Mouse (Mus musculus) spleen, postnatal 14 days (tissue): Measurements from ENCODE around the gene Gabarapl2.
"Not testable (repeated sequence)": the region's sequence is repeated elsewhere in the genome, so short reads cannot be mapped to it uniquely, and the experiment has no call there.

Source experiments
- DNase-seq, 2 experiments: peaks; one replicate each; pipeline ENCODE4 v3.0.0; 2021 to 2022; ENCODE audit warnings: low spot score in 2 of 2

The Gabarapl2 gene

DNA sequence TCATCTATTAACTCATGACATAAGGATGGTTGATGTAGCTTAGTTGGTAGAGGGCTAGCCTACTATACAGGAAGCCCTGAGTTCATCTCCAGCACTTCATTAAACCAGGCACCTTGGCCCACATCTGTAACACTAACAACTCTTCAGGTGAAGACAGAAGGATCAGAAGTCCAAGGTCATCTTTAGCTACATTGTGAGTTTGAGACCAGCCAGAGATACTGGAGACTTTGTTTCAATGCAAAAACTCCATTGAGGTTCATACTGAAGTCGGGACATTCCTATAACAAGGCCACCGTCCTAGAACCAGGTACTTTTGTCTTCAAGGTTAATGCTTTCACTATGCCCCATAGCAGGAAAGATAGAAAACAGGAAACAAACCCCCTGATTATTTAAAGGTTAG, 6.3 kb upstream of the Gabarapl2 start:
- DNase-seq = no peak

DNA sequence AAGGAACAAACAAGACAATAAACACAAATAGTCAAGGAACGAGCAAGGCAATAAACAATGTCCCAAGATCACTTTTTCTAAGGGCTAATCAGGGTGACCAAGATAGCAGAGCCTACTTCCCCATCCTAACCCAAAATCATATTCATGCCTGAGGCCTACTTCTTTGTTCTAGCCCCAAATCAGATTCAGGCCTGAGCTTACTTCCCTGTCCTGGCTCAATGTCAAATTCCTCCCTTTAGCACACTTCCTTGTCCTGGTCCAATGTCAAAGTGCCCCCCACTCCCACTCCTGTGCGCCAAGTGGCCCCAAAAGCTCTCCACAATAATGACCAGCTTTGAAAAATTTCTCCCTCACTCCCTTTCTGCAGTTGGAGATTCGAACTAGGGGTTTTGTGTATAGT, 3.3 kb upstream of the Gabarapl2 start:
- DNase-seq = no peak

- not testable (repeated sequence) for DNase-seq
Observed at GRCm38 (mm10) chr8:111938076-111938985, 2.2 kb upstream of the Gabarapl2 start.

DNA sequence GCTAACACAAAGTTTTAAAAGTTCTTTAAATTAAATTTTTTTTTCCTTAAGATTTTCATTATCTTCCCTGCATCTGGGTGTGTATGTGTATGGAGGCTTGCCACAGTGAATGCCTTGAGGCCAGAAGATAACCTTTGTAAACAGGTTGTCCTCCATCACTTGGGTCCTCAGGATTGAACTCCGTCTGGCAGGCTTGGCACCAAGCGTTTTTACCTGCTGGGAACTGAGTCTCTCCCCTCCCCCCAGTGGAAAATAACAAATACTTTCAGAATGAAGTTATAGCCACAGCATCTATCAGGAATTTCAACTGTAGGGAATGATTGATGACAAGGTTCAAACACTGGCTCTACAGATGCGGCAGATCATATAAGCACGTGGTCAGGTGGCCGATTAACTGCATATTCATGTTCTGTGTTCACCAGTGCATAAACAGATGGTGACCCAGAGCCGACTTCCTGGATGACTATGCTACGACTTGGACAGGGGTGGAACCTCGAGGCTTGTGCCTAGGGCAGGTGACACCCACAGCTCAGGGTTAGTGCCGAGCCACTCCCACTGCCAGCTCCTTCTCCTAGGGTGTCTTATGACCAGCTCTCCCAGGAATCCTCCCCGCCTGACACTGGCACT, 874 bp upstream of the Gabarapl2 start:
- DNase-seq = peak; percentile 35 to 43

- DNase-seq = peak; percentile 21 to 44
Observed at GRCm38 (mm10) chr8:111941101-111941454, 575 bp downstream of the Gabarapl2 start.

DNA sequence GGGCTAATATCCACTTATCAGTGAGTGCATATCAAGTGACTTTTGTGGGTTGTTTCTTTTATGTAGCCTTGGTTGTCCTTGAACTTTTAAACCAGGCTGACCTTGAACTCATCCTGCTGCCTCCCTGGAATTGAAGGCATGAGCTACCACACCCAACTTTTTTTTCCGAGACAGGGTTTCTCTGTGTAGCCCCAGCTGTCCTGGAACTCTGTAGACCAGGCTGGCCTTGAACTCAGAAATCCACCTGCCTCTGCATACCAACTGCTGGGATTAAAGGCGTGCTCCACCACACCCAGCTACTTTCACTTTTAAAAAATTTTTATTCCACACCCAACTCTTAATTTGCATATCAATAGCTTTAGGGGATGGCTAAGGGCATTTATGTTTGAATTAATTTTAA, 3.0 kb downstream of the Gabarapl2 start:
- no peak for DNase-seq

DNA sequence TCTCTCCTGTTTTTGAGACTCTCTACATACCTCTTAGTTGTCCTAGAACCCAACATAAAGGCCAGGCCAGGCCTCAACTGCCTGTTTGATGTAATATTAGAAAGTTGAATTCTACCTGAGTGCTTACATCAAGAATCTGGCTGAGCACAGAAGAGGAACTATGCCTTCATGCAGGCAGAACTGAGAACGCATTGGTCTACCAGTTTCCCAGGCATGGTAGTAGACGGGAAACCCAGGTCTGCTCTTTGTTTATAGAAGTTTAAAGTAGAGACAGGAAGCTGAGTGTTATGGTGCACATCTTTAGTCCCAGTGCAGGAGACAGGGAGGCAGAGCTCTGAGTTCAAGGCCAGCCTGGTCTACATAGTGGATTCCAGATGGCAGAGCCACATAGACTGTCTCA, 6.6 kb downstream of the Gabarapl2 start:
- no peak for DNase-seq

DNA sequence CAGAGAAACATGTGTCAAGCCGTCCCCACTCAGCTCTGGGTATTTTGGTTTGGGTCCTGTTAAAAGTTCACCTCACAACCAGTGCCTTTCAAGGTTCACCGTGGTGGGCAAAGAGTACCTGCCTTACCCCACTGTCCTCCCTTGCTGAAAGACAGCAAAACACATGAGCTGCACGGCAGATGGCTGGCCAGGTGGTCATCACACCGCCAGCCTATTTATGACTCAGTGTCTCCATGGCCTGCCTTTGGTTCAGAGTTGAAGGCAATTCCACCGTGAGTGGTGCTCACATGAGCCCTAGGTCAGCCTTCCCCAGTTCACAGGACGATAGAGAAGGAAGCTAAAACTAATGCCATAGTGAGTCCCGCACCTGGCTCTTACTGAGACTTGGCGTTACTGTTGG, 7.5 kb downstream of the Gabarapl2 start:
- DNase-seq = no peak

GRCm38 (mm10) chr8:111950846-111951245, 10.3 kb downstream of the Gabarapl2 start:
- no peak for DNase-seq

GRCm38 (mm10) chr8:111951317-111951716, 10.8 kb downstream of the Gabarapl2 start:
- DNase-seq = peak in 1 of 2 experiments; percentile 24

- DNase-seq = no peak
Observed at GRCm38 (mm10) chr8:111951936-111952335, 11.4 kb downstream of the Gabarapl2 start.

GRCm38 (mm10) chr8:111954844-111955594, 14.5 kb downstream of the Gabarapl2 start:
- no peak for DNase-seq

DNA sequence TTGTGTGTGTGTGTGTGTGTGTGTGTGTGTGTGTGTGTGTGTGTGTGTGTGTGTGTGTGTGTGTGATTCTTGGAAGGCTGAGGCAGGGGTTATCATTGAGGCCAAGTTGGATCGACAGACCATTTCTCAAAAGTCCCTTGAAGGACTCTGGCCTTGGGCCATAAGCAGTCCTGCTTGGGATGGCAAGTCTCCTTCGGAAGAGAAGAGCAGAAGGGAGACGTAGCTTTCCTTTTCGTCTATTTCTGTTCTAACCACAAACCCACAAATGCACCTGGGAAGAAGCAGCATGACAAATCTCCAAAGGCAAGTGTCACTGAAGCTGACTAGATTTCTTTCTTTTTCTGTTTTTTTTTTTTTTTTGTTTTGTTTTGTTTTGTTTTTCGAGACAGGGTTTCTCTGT, 15.4 kb downstream of the Gabarapl2 start:
- no peak for DNase-seq

DNA sequence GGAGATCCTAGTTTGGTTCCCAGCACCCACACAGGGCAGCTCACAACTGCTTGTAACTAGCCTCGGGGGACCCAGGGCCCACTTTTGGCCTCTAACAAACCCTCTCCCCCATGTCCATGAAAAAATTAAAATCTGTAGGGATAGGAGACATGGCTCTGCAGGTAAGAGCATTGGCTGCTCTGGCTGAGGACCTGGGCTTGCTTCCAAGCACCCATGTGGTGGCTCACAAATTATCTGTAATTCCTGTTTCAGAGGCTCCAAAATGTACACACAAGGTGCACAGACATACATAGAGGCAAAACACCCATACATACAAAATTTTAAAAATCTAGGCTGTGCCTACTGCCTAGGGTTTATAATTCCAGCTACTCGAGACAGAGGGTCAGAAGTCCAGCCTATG, 16.7 kb downstream of the Gabarapl2 start:
- DNase-seq = no peak

DNA sequence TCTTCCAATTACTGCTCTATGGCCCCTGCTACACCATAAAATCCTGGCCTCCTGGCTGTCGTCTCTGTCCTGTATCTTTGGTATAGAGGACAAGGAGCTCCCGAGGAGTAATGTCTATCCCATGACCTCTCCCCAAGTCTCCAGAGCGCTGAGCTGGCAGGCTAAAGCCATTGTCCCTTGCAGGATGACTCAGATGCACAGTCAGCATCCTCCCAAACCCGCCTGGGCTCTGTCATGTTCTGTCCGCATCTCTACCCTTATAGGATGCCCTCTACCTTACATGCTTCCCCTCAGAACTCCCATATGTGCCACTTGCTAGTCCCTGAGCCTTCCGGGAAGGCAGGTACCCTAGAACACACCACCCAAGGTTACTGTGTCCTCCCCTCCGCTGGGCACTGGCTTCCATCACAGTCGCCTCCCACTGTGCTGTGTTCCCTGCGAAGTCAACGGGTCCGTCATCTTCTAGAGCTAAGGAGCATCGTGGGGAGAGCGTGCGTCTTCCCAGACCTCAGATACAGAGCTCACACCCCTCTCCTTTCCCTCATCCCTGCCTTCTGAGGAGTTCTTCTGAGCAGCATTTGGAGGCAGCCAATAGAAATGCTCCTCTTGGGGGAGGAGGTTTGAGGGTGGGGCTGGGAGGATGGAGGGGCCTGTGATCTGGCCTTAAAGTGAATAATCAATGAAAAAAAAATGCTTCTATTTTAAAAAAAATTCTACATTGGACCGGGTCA, 20.3 kb downstream of the Gabarapl2 start:
- no peak for DNase-seq

DNA sequence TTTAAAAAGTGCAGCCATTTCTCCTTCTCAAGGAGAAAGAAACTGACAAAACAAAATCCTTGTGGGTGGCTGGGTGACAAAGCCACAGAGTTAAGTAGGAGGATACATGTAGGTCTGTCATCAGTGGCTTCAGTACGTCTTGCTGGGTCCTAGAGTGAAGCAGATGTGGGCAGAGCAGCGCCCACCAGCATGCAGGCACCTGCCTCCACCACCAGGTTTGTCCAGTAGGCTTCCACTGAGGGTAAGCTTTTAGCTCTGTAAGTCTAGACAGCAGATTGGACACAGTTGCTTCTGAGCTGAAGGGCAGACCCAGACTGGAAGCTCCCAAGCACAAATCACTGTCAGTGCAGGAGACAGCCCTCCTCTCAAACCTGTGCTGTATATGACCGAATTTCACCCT, 20.8 kb downstream of the Gabarapl2 start:
- DNase-seq = no peak

DNA sequence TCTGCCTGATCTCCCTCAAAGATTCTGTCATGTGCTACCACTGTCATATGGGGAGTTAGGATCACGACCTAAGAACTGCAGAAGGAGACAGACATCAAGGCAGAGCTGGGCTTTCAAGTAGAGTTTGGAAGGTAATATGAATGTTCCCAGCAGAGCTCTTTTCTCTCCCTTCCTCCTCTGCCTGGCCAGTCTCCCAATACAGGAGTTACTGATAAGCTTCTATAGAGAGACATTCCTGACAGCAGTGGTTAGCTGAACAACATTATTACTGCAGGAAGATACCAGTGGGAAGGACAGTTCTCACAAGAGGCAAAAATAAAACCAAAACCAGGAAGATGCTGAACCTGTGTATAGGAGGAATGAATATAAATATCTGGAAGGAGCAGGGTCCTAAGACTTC, 22.1 kb downstream of the Gabarapl2 start:
- DNase-seq = no peak

DNA sequence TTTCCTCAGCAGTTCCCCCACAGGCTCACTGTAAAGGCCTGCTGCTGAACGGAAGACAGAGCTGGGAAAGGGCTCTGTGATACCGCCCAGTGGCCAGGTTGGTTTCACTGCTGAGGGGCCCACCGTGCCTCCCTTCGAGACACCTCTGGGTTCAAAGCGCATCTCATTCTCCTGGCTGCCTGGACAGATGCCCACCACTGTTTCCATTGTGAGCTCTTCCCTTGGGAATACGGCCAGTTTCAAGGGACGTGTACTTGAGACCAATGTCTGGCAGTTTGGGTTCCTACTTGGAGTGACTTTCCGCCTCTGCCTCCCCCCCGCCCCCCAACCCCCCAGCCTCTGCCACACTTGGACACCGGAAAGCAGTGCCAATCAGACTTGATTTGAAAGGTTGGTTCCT, 22.6 kb downstream of the Gabarapl2 start:
- no peak for DNase-seq

DNA sequence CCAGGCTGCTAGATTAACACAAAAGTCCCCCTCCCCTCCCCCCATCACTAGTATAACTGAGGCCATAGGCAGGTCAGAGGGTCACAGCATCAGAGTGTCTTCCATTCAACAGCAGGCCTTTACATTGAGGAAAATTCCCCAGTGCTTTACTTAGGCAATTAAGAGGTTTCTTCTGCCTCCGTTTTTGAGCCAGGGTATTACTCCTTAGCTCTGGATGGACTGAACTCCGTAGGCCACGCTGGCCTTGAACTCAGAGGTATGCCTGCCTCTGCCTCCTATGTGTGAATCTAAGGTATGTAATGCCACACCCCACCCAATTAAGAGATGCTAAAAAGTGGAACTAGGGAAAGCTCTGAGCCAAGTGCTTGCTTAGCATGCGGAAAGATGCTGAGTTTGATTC, 23.0 kb downstream of the Gabarapl2 start:
- no peak for DNase-seq

GRCm38 (mm10) chr8:111964351-111964750, 23.8 kb downstream of the Gabarapl2 start:
- DNase-seq = no peak

DNA sequence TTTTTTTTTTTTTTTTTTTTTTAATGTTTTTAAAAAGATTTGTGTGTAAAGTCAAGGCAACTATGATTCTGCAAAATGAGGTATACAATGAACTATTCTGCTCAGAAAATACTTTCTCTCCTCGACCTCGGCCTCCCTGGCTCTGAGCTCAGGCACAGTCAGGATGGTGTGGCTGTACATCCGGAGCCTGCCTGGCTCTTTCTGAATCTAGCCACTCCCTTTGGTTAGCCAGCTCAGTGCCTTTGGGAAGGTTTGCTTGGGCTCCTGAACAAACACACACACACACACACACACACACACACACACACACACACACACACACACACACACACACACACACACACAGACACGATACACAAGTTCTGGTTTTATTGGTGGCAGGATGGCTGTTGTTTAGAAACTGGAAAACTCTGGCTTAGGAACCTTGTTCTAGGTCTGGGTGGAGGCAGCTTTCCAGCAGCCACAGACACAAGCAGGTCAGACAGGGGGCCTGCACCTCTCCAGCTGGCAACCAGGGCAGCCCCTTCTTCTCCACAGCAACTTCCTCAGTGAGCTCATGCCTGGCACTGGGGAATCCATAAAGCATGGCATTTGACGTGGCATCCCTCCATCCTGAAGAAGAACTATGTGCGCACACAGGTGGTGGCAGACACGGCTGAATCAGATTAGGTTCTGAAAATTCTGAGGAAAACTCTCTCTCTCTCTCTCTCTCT, 24.5 kb downstream of the Gabarapl2 start:
- no peak for DNase-seq
